Mouse (Mus musculus): Measurements from ENCODE around the gene Usp22. TPM values are rescaled to one million over a fixed set of nuclear protein-coding genes. Genes with fewer than 3 reads are reported as not detected.

Gene Usp22
- total RNA-seq (2015; ENCODE audit: low replicate concordance) (4.2 and 4.7 TPM in 2 replicates), total RNA-seq (2017; ENCODE audit: low replicate concordance) (7.7 and 17.5 TPM in 2 replicates)

GRCm38 (mm10) chr11:61174821-61175658, at the start of gene Usp22:
Gene Usp22 (minus strand): TSS chr11:61175055.
- peak; percentile 96 for ATAC-seq (replicated peaks; ENCODE audit: low FRiP score, poor library complexity, severe bottlenecking)

- no peak for ATAC-seq (replicated peaks; ENCODE audit: low FRiP score, poor library complexity, severe bottlenecking)
Measured at GRCm38 (mm10) chr11:61224234-61224744, 49.4 kb upstream of the Usp22 start.

- no peak for ATAC-seq (replicated peaks; ENCODE audit: low FRiP score, poor library complexity, severe bottlenecking)
Measured at GRCm38 (mm10) chr11:61222971-61223745, 48.3 kb upstream of the Usp22 start.

- no peak for ATAC-seq (replicated peaks; ENCODE audit: low FRiP score, poor library complexity, severe bottlenecking)
Measured at GRCm38 (mm10) chr11:61222007-61222406, 47.2 kb upstream of the Usp22 start.

GRCm38 (mm10) chr11:61220156-61220881, 45.5 kb upstream of the Usp22 start:
- ATAC-seq (replicated peaks; ENCODE audit: low FRiP score, poor library complexity, severe bottlenecking), result no peak

- no peak for ATAC-seq (replicated peaks; ENCODE audit: low FRiP score, poor library complexity, severe bottlenecking)
Measured at GRCm38 (mm10) chr11:61215936-61216335, 41.1 kb upstream of the Usp22 start.

GRCm38 (mm10) chr11:61212102-61212501, 37.2 kb upstream of the Usp22 start:
- ATAC-seq (replicated peaks; ENCODE audit: low FRiP score, poor library complexity, severe bottlenecking), result no peak

GRCm38 (mm10) chr11:61208316-61208715, 33.5 kb upstream of the Usp22 start:
- ATAC-seq (replicated peaks; ENCODE audit: low FRiP score, poor library complexity, severe bottlenecking), result no peak

GRCm38 (mm10) chr11:61207487-61208246, 32.8 kb upstream of the Usp22 start, which contains the start of gene Aldh3a1:
Gene Aldh3a1 (plus strand): TSS chr11:61207537.
- ATAC-seq (replicated peaks; ENCODE audit: low FRiP score, poor library complexity, severe bottlenecking), result no peak

GRCm38 (mm10) chr11:61206136-61206535, 31.3 kb upstream of the Usp22 start:
- no peak for ATAC-seq (replicated peaks; ENCODE audit: low FRiP score, poor library complexity, severe bottlenecking)

- ATAC-seq (replicated peaks; ENCODE audit: low FRiP score, poor library complexity, severe bottlenecking), result no peak
Measured at GRCm38 (mm10) chr11:61205167-61205950, 30.5 kb upstream of the Usp22 start.

- no peak for ATAC-seq (replicated peaks; ENCODE audit: low FRiP score, poor library complexity, severe bottlenecking)
Measured at GRCm38 (mm10) chr11:61202810-61203209, 28.0 kb upstream of the Usp22 start.

GRCm38 (mm10) chr11:61202186-61202585, 27.3 kb upstream of the Usp22 start:
- ATAC-seq (replicated peaks; ENCODE audit: low FRiP score, poor library complexity, severe bottlenecking), result no peak

GRCm38 (mm10) chr11:61199620-61200362, 24.9 kb upstream of the Usp22 start:
- ATAC-seq (replicated peaks; ENCODE audit: low FRiP score, poor library complexity, severe bottlenecking), result no peak

- ATAC-seq (replicated peaks; ENCODE audit: low FRiP score, poor library complexity, severe bottlenecking), result no peak
Measured at GRCm38 (mm10) chr11:61197935-61198334, 23.1 kb upstream of the Usp22 start.

GRCm38 (mm10) chr11:61196616-61197353, 21.9 kb upstream of the Usp22 start:
- ATAC-seq (replicated peaks; ENCODE audit: low FRiP score, poor library complexity, severe bottlenecking), result no peak

- peak; percentile 83; the same call in 1 of the 2 replicates for ATAC-seq (replicated peaks; ENCODE audit: low FRiP score, poor library complexity, severe bottlenecking)
Measured at GRCm38 (mm10) chr11:61193392-61193791, 18.5 kb upstream of the Usp22 start.
